Mouse (Mus musculus) cortical plate, adult 2 months (tissue): ENCODE data around the gene Coq10a. TPM values are rescaled to one million over a fixed set of nuclear protein-coding genes. Genes with fewer than 3 reads are reported as not detected.

Experiments used
- H3K27ac ChIP-seq: fragments of 200-500 bp; 2 replicates; pipeline ENCODE4 v1.5.1; 2012; ENCODE audit warnings: low read length, control low read depth, inconsistent platforms; ENCODE audit not compliant: insufficient read depth
- H3K4me1 ChIP-seq: fragments of 200-500 bp; 2 replicates; pipeline ENCODE4 v1.6.1; 2011; ENCODE audit warnings: low read length; ENCODE audit not compliant: control insufficient read depth, insufficient read depth
- H3K4me3 ChIP-seq: fragments of 200-500 bp; 2 replicates; pipeline ENCODE4 v1.5.1; 2011; ENCODE audit warnings: mild to moderate bottlenecking, low read length, control low read depth; ENCODE audit not compliant: insufficient read depth
- CTCF ChIP-seq: fragments of 200-500 bp; IDR thresholded peaks from 2 replicates; pipeline ENCODE4 v1.5.1; 2011; ENCODE audit warnings: mild to moderate bottlenecking, control low read depth, low read length; ENCODE audit not compliant: insufficient read depth; ENCODE audit errors: extremely low read depth
- POLR2A ChIP-seq: fragments of 200-500 bp; IDR thresholded peaks from 2 replicates; pipeline ENCODE4 v1.6.1; 2011; ENCODE audit warnings: mild to moderate bottlenecking, low read length, control low read depth; ENCODE audit not compliant: insufficient read depth; ENCODE audit errors: extremely low read depth
- polyA plus RNA-seq: library from polyadenylated mRNA; depleted of rRNA; stranded (reverse); fragments of >200 nt; gene quantifications from 2 replicates; pipeline ENCODE4 v1.2.3, GENCODE M21; 2012

The Coq10a gene
- polyA plus RNA-seq, 1 experiment: 101 TPM

GRCm38 (mm10) chr10:128358796-128359195, 10.0 kb downstream of the Coq10a start:
- peak; percentile 53 for TF ChIP-seq CTCF
- no peak for TF ChIP-seq POLR2A
- no peaks in the 10 kb centered on the region for H3K4me1 ChIP-seq
- no peak overlapping the region for H3K27ac ChIP-seq
- H3K4me3 ChIP-seq: no peak overlapping the region

- TF ChIP-seq POLR2A (no peak), CTCF (no peak)
- Histone ChIP-seq H3K4me1 (peaks cover 10% of the 10 kb centered on the region), H3K27ac (no peak overlapping the region), H3K4me3 (no peak overlapping the region)
Observed at GRCm38 (mm10) chr10:128347541-128347940, 21.3 kb downstream of the Coq10a start.

- H3K4me1 ChIP-seq: peaks cover 12% of the 10 kb centered on the region
- no peak overlapping the region for H3K4me3 ChIP-seq
- TF ChIP-seq CTCF (no peak), POLR2A (no peak)
- H3K27ac ChIP-seq: no peak overlapping the region; the same call in 1 of the 2 replicates
Observed at GRCm38 (mm10) chr10:128344568-128345275, 24.1 kb downstream of the Coq10a start.

GRCm38 (mm10) chr10:128343436-128343835, 25.4 kb downstream of the Coq10a start:
- Histone ChIP-seq H3K4me3 (no peak overlapping the region), H3K4me1 (peaks cover 14% of the 10 kb centered on the region), H3K27ac (peak overlapping the region; percentile 78)
- no peak for TF ChIP-seq CTCF
- no peak for TF ChIP-seq POLR2A

- TF ChIP-seq POLR2A: no peak
- no peak for TF ChIP-seq CTCF
- H3K4me1 ChIP-seq: peaks cover 9% of the 10 kb centered on the region; the same call in 1 of the 2 replicates
- no peak overlapping the region for H3K4me3 ChIP-seq
- no peak overlapping the region; the same call in 1 of the 2 replicates for H3K27ac ChIP-seq
Observed at GRCm38 (mm10) chr10:128340257-128340656, 28.5 kb downstream of the Coq10a start.

- H3K27ac ChIP-seq: 0 out of 2 replicates have a peak overlapping the region, but pooled peaks have one; percentile 93
- TF ChIP-seq POLR2A: no peak
- no peak for TF ChIP-seq CTCF
- peak overlapping the region; percentile 51; the same call in 1 of the 2 replicates for H3K4me3 ChIP-seq
- H3K4me1 ChIP-seq: peaks cover 6% of the 10 kb centered on the region; the same call in 1 of the 2 replicates
Observed at GRCm38 (mm10) chr10:128338948-128339347, 29.8 kb downstream of the Coq10a start.

- TF ChIP-seq POLR2A (no peak), CTCF (no peak)
- peak overlapping the region; percentile 51 for H3K4me3 ChIP-seq
- peaks cover 6% of the 10 kb centered on the region; the same call in 1 of the 2 replicates for H3K4me1 ChIP-seq
- peak overlapping the region; percentile 93 for H3K27ac ChIP-seq
Observed at GRCm38 (mm10) chr10:128338415-128338814, 30.4 kb downstream of the Coq10a start.

GRCm38 (mm10) chr10:128337306-128338181, 31.3 kb downstream of the Coq10a start, which contains the start of gene Cs:
Gene Cs (plus strand): TSS chr10:128337734.
- TF ChIP-seq CTCF: no peak
- peak; percentile 85; the same call in 1 of the 2 replicates for TF ChIP-seq POLR2A
- H3K27ac ChIP-seq: peak within 1 kb of the TSS; percentile 93
- peaks cover 4% of the 10 kb centered on the region; the same call in 1 of the 2 replicates for H3K4me1 ChIP-seq
- H3K4me3 ChIP-seq: peak within 1 kb of the TSS; percentile 51

- Histone ChIP-seq H3K4me3 (peak overlapping the region; percentile 51; the same call in 1 of the 2 replicates), H3K4me1 (peaks cover 4% of the 10 kb centered on the region; the same call in 1 of the 2 replicates), H3K27ac (no peak overlapping the region)
- TF ChIP-seq POLR2A (no peak), CTCF (no peak)
Observed at GRCm38 (mm10) chr10:128336597-128336996, 32.2 kb downstream of the Coq10a start.
